Mouse (Mus musculus) cerebellum, adult 9-11 months (tissue): ENCODE results near the gene Atp23.
"Not testable (repeated sequence)": the region's sequence is repeated elsewhere in the genome, so short reads cannot be mapped to it uniquely, and the experiment has no call there.

Source experiments
- DNase-seq: peaks from one replicate; pipeline ENCODE4 v3.0.0; 2022

Gene Atp23

GRCm38 (mm10) chr10:126906811-126907210 lies 5.7 kb upstream of the Atp23 start:
- no peak for DNase-seq

- DNase-seq, result peak; percentile 91
Measured at GRCm38 (mm10) chr10:126905650-126906075, 4.5 kb upstream of the Atp23 start.

GRCm38 (mm10) chr10:126905086-126905485 lies 3.9 kb upstream of the Atp23 start:
- peak; percentile 51 for DNase-seq

GRCm38 (mm10) chr10:126904221-126904620 lies 3.1 kb upstream of the Atp23 start:
- DNase-seq, result peak; percentile 44

GRCm38 (mm10) chr10:126901488-126901843 lies 311 bp upstream of the Atp23 start:
- no peak for DNase-seq

- no peak for DNase-seq
Measured at GRCm38 (mm10) chr10:126895891-126896290, 5.3 kb downstream of the Atp23 start.

GRCm38 (mm10) chr10:126894061-126894460 lies 7.1 kb downstream of the Atp23 start:
- no peak for DNase-seq

- DNase-seq, result no peak
Measured at GRCm38 (mm10) chr10:126893145-126893544, 8.0 kb downstream of the Atp23 start.

- DNase-seq, result no peak
Measured at GRCm38 (mm10) chr10:126873755-126874154, 27.4 kb downstream of the Atp23 start.

GRCm38 (mm10) chr10:126872256-126872655 lies 28.9 kb downstream of the Atp23 start:
- DNase-seq, result no peak

GRCm38 (mm10) chr10:126869372-126870318 lies 31.5 kb downstream of the Atp23 start:
- peak; percentile 50 for DNase-seq

GRCm38 (mm10) chr10:126865284-126865683 lies 35.9 kb downstream of the Atp23 start:
- no peak for DNase-seq

- DNase-seq, result no peak
Measured at GRCm38 (mm10) chr10:126862193-126862592, 39.0 kb downstream of the Atp23 start.

- no peak for DNase-seq
Measured at GRCm38 (mm10) chr10:126853286-126853685, 47.9 kb downstream of the Atp23 start.

GRCm38 (mm10) chr10:126845309-126845911 lies 55.7 kb downstream of the Atp23 start:
- DNase-seq, result peak; percentile 7

GRCm38 (mm10) chr10:126844689-126845088 lies 56.5 kb downstream of the Atp23 start:
- DNase-seq, result no peak

- DNase-seq, result no peak
Measured at GRCm38 (mm10) chr10:126840266-126840665, 60.9 kb downstream of the Atp23 start.

- no peak for DNase-seq
Measured at GRCm38 (mm10) chr10:126833006-126833405, 68.1 kb downstream of the Atp23 start.

- DNase-seq, result no peak
Measured at GRCm38 (mm10) chr10:126831329-126831728, 69.8 kb downstream of the Atp23 start.

- no peak for DNase-seq
Measured at GRCm38 (mm10) chr10:126828618-126829017, 72.5 kb downstream of the Atp23 start.

- DNase-seq, result peak; percentile 9
Measured at GRCm38 (mm10) chr10:126827941-126828593, 73.1 kb downstream of the Atp23 start.

- no peak for DNase-seq
Measured at GRCm38 (mm10) chr10:126826982-126827381, 74.2 kb downstream of the Atp23 start.

GRCm38 (mm10) chr10:126826216-126826615 lies 74.9 kb downstream of the Atp23 start:
- not testable (repeated sequence) for DNase-seq

- DNase-seq, result no peak
Measured at GRCm38 (mm10) chr10:126822418-126822817, 78.7 kb downstream of the Atp23 start.
